Mouse (Mus musculus): ENCODE measurements at regions not wholly inside any gene's neighbourhood (a gene's known extent, or its start where the extent isn't known, plus 50 kb on each side); places are given as distances from the start of the nearest gene placed in this dataset.

- no peak for TF ChIP-seq POLR2A (IDR thresholded peaks at IDR 0.05; ENCODE audit: insufficient read depth, low read depth, low read length)
- no peak for TF ChIP-seq CTCF (IDR thresholded peaks at IDR 0.05)
- TF ChIP-seq EP300 (IDR thresholded peaks at IDR 0.05; ENCODE audit: insufficient read depth, low read depth, low read length), result no peak
Measured at GRCm38 (mm10) chr3:149134028-149134938, 143.9 kb upstream of the Adgrl2 start.
